Mouse (Mus musculus) liver, adult 2 months (tissue): ENCODE measurements around the gene Oxct2a.

Experiments
- CTCF ChIP-seq: fragments of 200-500 bp; IDR thresholded peaks from 2 replicates; pipeline ENCODE4 v1.5.1; 2011; ENCODE audit warnings: low read depth, low read length, control low read depth
- POLR2A ChIP-seq: fragments of 200-500 bp; IDR thresholded peaks from 2 replicates; pipeline ENCODE4 v1.6.1; 2011; ENCODE audit warnings: low read length, control low read depth; ENCODE audit not compliant: insufficient read depth; ENCODE audit errors: extremely low read depth

GRCm38 (mm10) chr4:123355941-123356340, 32.5 kb upstream of the Oxct2a start:
- TF ChIP-seq POLR2A (no peak), CTCF (no peak)
